In the genomic region with DNA sequence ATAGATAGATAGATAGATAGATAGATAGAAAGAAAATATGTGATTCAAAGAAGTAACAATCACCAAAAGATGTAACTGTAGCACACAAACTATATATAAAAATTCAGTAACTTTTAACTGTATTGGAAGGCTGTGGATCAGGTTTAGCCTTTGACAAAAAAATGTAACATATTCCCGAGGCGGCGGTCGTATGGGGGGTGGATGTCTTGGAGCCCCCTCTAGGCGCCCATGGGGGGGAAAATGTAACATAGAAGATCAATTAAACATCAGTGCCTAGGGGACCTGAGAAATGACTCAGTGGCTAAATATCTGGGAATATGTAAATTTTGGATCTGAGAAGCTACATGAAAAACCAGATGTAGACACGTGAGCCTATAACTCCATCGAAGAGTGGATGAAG, we compare ENCODE assay signal across 10 mouse cellular contexts.
DNase-seq lines count a peak whose midpoint lies in the region; ATAC-seq and TF ChIP-seq lines count a peak whose summit lies in the region.
"Had no signal": no experiment of that assay in that cellular context is flagged by ENCODE, and none has a peak within 500 bp of the region (broad histone marks: within the 10 kb centered on the region; RNA-seq: fewer than 3 reads in every experiment).

No protein-coding gene starts in this region.

- H3K4me1 ChIP-seq in G1E (ENCODE audit: insufficient read depth, low read depth, low read length), result no peaks in the 10 kb centered on the region
- H3K4me1 ChIP-seq: heart, embryonic 12.5 days had no signal

- no peak for ATAC-seq in G1E (ENCODE audit: extremely low read depth, insufficient number of reproducible peaks, low FRiP score, poor library complexity, severe bottlenecking)
- ATAC-seq in megakaryocyte progenitor cell, adult 5-6 weeks (replicated peaks; ENCODE audit: poor library complexity), result no peak

- no peak for TF ChIP-seq CTCF in G1E (IDR thresholded peaks at IDR 0.05; ENCODE audit: low read depth, low read length)
- no peak for TF ChIP-seq CTCF in layer of hippocampus, adult 2 months (conservative IDR thresholded peaks at IDR 0.05)

- H3K4me3 ChIP-seq in G1E (ENCODE audit: low read depth, low read length), result no peak overlapping the region
- no peak overlapping the region for H3K4me3 ChIP-seq in layer of hippocampus, adult 2 months
- H3K4me3 ChIP-seq: heart, embryonic 12.5 days; megakaryocyte, embryonic 14.5 days had no signal

- peak; percentile 8 to 35 for DNase-seq in cerebellum, postnatal 36 days
- no peak for DNase-seq in cerebellum, adult 11 months
- DNase-seq in left cerebral cortex, postnatal 4 days, result peak; percentile 32
- no peak for DNase-seq in left cerebral cortex, adult 8-10 months (ENCODE audit: low spot score in 2 of 2)
- peak; percentile 50 for DNase-seq in G1E (ENCODE audit: low spot score)
- peak; percentile 24 for DNase-seq in embryo, embryonic 9.5 days (ENCODE audit: extremely low spot score)
- no peak for DNase-seq in layer of hippocampus, adult 2 months (ENCODE audit: low spot score in 2 of 2)

- intact Hi-C loops in left cerebral cortex, postnatal 4 days (cut with DNase I), result no loop called here

- H3K27me3 ChIP-seq in G1E (ENCODE audit: insufficient read depth, low read length), result no peaks in the 10 kb centered on the region
- H3K27me3 ChIP-seq: heart, embryonic 12.5 days; megakaryocyte, embryonic 14.5 days had no signal

- no peaks in the 10 kb centered on the region for H3K9me3 ChIP-seq in G1E (replicated peaks)
- H3K9me3 ChIP-seq: heart, embryonic 12.5 days; megakaryocyte, embryonic 14.5 days had no signal

- no peaks in the 10 kb centered on the region for H3K36me3 ChIP-seq in G1E (replicated peaks)
- H3K36me3 ChIP-seq: heart, embryonic 12.5 days had no signal

- H3K27ac ChIP-seq in layer of hippocampus, adult 2 months, result no peak overlapping the region

Comparison
In these comparisons a context has a peak if more than half of its experiments do, and no peak if none do; other contexts are left out.
1. DNase-seq: peak in cerebellum, postnatal 36 days (2 of 2), left cerebral cortex, postnatal 4 days (single experiment), G1E (single experiment) and embryo, embryonic 9.5 days (single experiment); none in cerebellum, adult 11 months (single experiment), left cerebral cortex, adult 8-10 months (0 of 2) and layer of hippocampus, adult 2 months (0 of 2).